ENCODE assay signal across 10 mouse cellular contexts in genomic region chr10:3729666-3730065, GRCm38 (mm10).
"Had no signal": no experiment of that assay in that cellular context is flagged by ENCODE, and none has a peak within 500 bp of the region (broad histone marks: within the 10 kb centered on the region; RNA-seq: fewer than 3 reads in every experiment).

No protein-coding gene starts in this region.

- H3K27me3 ChIP-seq: liver, embryonic 15.5 days; midbrain, embryonic 15.5 days; neural tube, embryonic 13.5 days had no signal

- H3K4me3 ChIP-seq: limb, embryonic 10.5 days; liver, embryonic 15.5 days; midbrain, embryonic 15.5 days; neural tube, embryonic 13.5 days had no signal

- H3K4me1 ChIP-seq: liver, embryonic 15.5 days; midbrain, embryonic 15.5 days; neural tube, embryonic 13.5 days had no signal

- H3K27ac ChIP-seq: limb, embryonic 10.5 days; liver, embryonic 15.5 days; midbrain, embryonic 15.5 days; neural tube, embryonic 13.5 days had no signal

- H3K9ac ChIP-seq: liver, embryonic 15.5 days; midbrain, embryonic 15.5 days; neural tube, embryonic 13.5 days had no signal

- H3K4me2 ChIP-seq: liver, embryonic 11.5 days; liver, embryonic 15.5 days; midbrain, embryonic 15.5 days; neural tube, embryonic 13.5 days had no signal

- H3K9me3 ChIP-seq: limb, embryonic 10.5 days; liver, embryonic 15.5 days; midbrain, embryonic 15.5 days; neural tube, embryonic 13.5 days had no signal

- DNase-seq: lung, adult 2 months; lung, postnatal 36 days; right cerebral cortex, postnatal 25 days; thymus, postnatal 36 days had no signal

- ATAC-seq: lung, postnatal 0 days; midbrain, embryonic 15.5 days had no signal

- H3K36me3 ChIP-seq: limb, embryonic 10.5 days; liver, embryonic 15.5 days; midbrain, embryonic 15.5 days; neural tube, embryonic 13.5 days had no signal
